Mouse (Mus musculus) heart, adult 18-20 months (tissue): ENCODE data around the gene 2210017I01Rik. TPM values are rescaled to one million over a fixed set of nuclear protein-coding genes. Genes with fewer than 3 reads are reported as not detected.
A peak's percentile ranks its signal among the peaks of the same experiment; 100 is the strongest.

ENCODE experiments used
- DNase-seq, 2 experiments: peaks; one replicate each; pipeline ENCODE4 v3.0.0; 2021 to 2022; ENCODE audit warnings: mixed read lengths in 1 of 2
- long read RNA-seq, 2 experiments: library from polyadenylated mRNA; stranded (forward); transcript quantifications; one replicate each; pipeline ENCODE4 v2.0.0; 2021
- total RNA-seq, 2 experiments: library from RNA; stranded (reverse); gene quantifications; 2 replicates each; pipeline ENCODE4 v1.2.3; 2021

2210017I01Rik gene
- not detected for total RNA-seq
- long read RNA-seq, experiment 1 = 0 reads
- long read RNA-seq, experiment 2 = 0 reads

DNA sequence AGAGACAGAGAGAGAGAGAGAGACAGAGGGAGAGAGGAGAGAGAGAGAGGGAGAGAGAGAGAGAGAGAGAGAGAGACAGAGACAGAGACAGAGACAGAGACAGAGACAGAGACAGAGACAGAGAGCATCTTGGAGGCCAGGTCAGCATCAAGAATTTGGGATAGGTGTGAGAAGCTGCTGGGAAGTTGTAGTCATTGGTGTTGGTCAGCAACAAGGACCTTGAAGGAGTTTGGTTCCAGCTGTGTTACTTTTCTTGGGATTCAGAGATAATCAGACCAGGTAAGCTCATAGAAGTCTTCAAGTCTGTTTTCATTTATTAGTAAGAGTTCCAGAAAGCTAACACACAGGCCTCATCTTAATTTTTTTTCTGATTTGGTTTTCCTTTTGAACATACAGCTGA lies at the start of gene 2210017I01Rik:
Gene 2210017I01Rik, minus strand, starts transcription at position 101 of the 400 bp plus-strand sequence.
- no peak for DNase-seq

- no peak for DNase-seq
These were observed 49.5 kb upstream of the 2210017I01Rik start, which contains the start of gene Lce1b for GRCm38 (mm10) chr3:92656826-92657225. Gene Lce1b, minus strand, starts transcription at chr3:92656926.

- no peak for DNase-seq
These were observed 40.9 kb upstream of the 2210017I01Rik start, which contains the start of gene Lce1a1 for GRCm38 (mm10) chr3:92648207-92648606. Gene Lce1a1, minus strand, starts transcription at chr3:92648307.

DNA sequence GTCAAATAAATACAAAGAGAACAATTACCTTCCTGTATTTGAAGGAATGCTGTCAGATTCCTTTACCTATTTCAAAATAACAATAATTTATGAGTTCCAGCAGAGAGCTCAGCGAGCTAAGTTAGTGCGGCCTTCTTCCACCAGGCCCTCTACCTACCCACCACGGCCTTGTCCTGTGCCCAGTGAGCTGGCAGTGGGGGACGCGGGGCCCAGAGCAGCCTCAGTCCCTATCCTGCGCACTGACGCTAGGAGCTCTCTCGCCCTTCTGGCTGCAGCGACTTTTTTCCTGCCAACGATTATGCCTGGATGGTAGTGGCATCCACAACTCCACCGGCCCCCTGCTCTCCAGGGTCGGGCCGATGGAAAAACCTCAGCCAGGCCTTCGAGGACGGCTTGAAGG lies 32.6 kb upstream of the 2210017I01Rik start:
- no peak for DNase-seq

- no peak for DNase-seq
These were observed 31.3 kb upstream of the 2210017I01Rik start for GRCm38 (mm10) chr3:92638653-92638991.

GRCm38 (mm10) chr3:92637745-92638652 lies 30.7 kb upstream of the 2210017I01Rik start:
- no peak for DNase-seq

- DNase-seq = no peak
These were observed 14.3 kb upstream of the 2210017I01Rik start, which contains the start of gene Lce6a for GRCm38 (mm10) chr3:92621560-92621959. Gene Lce6a, minus strand, starts transcription at chr3:92621660.

DNA sequence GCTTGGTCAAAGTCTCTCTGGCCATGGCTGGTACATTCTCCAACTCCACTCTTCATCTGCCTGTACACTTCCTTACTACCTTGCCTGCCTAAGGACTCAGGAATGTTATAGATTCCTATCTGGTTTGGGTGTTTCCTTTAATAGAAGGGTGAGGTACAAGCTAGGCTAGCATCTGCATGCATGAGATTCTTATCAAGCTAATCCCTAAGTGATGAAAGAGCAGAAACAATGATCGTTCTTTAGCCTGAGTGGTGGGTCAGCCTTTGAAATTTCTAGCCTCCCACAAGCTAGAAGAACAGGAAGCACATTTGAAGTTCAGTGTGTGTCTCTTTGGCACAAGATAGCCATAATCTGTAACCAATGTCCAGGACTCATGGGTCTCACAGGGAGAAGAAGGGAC lies 2.5 kb upstream of the 2210017I01Rik start:
- DNase-seq = no peak

DNA sequence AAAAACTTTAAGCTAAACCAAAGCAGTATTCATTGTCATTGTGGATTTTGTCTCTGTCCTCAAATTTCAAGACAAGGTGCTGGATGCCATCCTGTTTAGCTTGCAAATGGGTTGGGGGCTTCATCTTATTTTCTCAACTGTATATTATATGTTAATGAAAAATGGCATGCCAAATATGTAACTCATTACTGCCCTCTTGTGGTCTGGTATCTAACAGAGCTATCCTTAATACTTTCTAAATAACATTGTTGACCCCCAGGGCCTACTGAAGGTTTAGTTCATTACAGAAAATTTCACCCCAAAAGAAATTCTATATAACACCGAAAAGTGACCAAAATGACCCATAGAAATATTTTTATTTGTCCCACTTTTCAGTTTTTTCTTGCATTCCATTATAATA lies 5.1 kb downstream of the 2210017I01Rik start:
- peak in 1 of 2 experiments; percentile 4 for DNase-seq

DNA sequence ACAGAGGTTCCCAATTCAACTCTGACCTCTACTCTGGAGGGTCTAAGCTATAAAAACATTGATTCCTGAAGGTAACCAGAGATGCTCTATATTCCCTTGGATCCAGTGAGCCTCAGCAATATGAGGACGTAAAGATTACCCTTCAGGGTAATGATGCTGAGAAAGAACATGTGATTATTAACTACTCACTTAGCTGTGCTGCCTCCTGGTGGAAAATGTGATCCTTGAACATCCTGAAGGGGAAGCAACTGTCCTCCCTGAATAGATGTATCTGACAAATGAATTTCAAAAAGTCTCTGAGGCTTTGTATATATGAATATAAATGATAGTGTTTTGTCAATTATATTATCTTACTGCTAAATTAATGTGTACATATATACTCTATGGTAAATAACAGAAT lies 6.8 kb downstream of the 2210017I01Rik start:
- no peak for DNase-seq

DNA sequence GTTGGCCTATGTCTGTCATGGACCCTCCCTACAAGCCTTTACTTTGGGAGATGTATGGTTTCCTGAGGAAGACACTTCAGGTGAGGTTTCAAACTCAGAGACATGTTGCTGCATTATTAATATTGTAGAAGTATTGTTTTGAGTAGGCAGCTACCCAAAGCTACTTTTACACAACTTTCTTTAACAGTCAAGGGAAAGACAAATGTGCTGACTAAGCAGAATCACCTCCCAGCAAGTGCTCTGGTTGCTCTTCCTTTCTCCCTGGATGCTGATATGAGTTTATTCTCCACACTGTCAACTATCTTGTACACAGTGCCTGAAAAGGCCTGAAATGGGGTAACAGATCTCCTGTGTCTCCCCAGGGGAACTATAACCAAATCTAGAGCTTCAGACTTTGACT lies 7.3 kb downstream of the 2210017I01Rik start:
- no peak for DNase-seq

DNA sequence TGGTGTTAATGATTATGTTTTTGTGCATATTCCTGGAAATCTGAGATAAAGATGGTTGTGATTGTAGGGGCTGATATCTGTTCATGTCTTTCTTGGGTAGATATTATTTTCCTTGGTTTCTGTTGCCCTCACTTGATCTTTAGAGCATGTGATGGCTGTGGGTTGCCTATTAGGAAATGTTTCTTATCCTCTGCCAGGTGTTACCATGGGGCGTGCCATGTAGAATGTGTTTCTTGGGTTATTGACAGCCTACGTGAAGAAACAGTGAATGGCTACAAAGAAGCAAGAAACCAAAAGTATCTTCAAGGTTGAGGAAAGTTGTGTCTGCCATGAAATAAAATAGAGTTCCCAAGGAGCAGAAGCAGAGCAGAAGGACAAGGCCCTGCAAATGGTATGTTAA lies 8.9 kb downstream of the 2210017I01Rik start:
- DNase-seq = no peak

DNA sequence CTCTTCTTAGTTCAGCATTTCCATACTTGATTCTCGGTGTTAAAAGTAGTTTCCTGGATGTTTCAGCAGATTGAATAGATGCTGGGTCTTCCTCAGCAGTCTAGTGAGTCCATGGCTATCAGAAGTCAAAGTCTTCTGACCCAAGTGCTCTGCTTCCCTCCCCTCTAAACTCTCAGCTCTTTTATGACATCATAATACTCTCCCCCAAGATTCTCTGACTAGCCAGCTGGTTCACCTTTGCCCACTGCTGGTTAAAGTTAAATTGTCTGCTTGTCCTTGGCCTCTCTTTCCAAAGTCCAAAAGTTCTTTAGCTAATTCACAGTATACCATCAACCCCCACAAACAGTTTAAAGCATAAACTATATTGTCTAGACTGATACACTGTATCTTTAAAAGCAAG lies 18.4 kb downstream of the 2210017I01Rik start, which contains the start of gene Smcp:
Gene Smcp, minus strand, starts transcription at position 140 of the 400 bp plus-strand sequence.
- DNase-seq = no peak

DNA sequence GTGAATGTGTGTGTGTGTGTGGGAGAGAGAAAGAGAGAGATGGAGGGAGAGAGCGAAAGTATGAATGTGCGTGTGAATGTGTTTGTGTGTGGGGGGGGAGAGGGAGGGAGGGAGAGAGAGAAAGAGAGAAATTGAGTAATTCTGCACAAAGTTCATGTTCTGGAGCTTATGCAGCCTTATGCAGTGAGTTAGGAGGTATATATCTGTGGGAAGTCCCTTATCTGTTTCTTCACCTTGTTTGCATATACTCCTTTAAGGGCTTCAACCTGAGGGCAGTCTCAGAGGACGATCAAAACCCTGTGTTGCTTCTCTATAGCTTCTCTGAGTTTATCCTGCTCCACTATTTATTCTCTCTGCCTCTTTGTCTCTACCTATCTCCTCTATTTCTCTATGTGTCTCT lies 20.1 kb downstream of the 2210017I01Rik start:
- DNase-seq = no peak

GRCm38 (mm10) chr3:92585055-92585454 lies 22.2 kb downstream of the 2210017I01Rik start:
- DNase-seq = no peak

- no peak for DNase-seq
These were observed 24.0 kb downstream of the 2210017I01Rik start for GRCm38 (mm10) chr3:92583164-92583826.

GRCm38 (mm10) chr3:92579508-92579907 lies 27.8 kb downstream of the 2210017I01Rik start:
- no peak for DNase-seq

GRCm38 (mm10) chr3:92578652-92579413 lies 28.5 kb downstream of the 2210017I01Rik start:
- DNase-seq = no peak

DNA sequence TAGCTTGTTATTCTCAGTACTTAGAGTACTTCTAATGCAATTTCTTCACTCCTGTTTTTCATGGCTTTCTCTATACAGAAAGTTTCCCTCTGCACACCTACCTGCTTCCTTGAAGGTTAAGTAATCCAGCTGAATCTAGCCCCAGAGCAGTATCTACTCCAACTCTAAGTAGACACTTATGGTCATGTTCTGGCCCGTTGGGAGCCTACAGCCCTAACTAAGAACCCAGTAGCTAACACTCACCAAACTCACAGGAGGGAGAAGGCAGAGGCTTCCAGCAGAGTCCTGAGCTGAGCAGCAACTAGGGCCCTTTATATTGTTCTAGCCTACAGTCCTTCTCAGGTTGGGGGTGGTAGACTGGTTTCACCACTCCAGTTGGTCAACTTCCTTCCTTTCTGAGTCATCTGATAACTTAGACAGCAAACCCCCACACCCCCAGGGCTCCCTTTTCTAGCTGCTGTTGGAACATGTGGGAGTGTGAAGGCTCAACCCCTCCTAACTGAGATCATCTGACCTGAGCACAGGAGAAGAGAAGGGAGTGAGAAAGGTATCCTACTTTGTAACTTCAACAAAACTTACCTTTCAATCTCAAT lies 33.7 kb downstream of the 2210017I01Rik start, which contains the start of gene Ivl:
Gene Ivl, minus strand, starts transcription at position 287 of the 593 bp plus-strand sequence.
- no peak for DNase-seq

- no peak for DNase-seq
These were observed 34.7 kb downstream of the 2210017I01Rik start for GRCm38 (mm10) chr3:92572514-92573155.

DNA sequence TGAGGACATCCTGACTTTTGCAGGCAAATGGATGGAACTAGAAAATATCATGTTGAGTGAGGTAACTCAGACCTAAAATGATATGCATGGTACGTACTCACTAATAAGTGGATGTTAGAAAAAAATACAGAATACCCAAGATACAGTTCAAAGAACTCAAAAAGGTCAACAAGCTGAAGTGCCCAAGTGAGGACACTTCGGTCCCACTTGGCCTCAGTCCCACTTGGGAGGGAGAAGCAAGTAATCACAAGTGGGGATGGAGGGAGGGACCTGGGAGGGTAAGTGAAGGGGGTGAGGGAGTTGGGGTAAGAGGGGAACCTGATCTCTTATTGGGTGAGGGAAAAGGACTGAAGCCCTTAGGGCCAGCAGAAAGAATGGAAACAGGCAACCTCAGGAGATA lies 38.5 kb downstream of the 2210017I01Rik start:
- DNase-seq = no peak
